Mouse (Mus musculus) frontal cortex, postnatal 14 days (tissue): Measurements from ENCODE around the gene Efnb3.

Source experiments
- DNase-seq, 2 experiments: peaks; one replicate each; pipeline ENCODE4 v3.0.0; 2022; ENCODE audit warnings: low spot score in 2 of 2

Gene Efnb3

DNA sequence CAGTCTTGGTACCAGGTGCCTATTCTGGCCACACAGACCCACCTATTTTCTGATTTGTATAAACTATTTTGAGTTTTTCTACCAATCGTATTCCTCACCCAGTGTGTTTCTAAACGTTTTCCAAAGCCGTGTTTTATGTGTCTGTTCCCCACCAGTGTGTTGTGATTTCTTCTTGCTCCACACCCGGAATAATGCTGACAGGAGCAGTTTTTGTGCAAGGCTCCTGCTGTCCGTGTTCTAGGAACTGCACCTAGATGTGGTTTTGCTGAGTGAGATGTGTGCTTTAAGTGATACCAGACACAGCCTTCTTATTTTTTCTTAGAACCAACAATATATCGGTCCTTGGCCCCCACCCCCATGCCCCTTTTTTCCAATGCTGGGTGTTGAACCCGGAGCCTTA is 24.0 kb upstream of the Efnb3 start:
- DNase-seq = no peak

DNA sequence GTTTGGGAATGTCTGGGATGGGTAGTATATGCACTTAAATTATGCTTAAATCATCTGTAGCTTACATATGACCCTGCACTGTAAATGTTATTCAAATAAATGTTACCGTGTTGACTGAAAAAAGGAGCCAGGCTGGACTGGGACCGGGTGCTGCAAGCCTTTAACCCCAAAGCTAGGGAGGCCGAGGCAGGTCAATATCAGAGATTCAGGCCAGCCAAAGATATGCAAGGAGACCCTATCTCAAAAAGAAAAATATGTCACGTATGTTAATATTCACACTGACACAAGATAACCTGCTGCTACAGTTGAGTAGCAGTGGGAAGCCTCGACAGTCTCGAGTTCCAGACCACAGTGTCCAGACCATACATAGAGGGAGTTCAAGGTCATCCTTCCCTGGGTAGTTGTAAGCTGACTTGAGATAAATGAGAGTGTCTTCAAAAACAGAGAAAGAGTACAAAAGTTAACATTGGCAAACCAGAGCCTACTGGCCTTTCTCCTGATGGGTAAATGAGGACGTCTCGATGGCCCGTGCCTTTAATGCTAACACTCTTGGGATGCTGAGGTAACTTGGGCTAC is 22.3 kb upstream of the Efnb3 start:
- DNase-seq = no peak

DNA sequence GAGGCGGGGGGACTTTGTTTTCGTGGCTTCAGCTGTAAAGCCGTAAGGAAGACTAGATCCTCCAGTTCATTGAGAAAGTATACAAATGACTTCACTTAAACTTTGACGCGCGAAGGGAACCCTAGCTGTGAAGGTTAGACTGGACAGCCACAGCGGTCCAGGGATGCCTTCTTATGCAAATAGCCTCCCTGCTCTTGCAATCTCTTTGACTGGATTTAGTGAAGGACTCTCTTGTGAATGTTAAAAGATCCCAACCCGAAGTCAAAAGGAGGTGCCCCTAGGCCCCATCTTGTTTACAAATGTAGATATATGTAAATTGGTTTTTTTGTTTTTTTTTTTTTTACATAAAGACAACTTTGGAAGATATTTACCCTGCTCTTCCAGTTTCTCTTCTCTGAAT is 21.8 kb upstream of the Efnb3 start:
- no peak for DNase-seq

DNA sequence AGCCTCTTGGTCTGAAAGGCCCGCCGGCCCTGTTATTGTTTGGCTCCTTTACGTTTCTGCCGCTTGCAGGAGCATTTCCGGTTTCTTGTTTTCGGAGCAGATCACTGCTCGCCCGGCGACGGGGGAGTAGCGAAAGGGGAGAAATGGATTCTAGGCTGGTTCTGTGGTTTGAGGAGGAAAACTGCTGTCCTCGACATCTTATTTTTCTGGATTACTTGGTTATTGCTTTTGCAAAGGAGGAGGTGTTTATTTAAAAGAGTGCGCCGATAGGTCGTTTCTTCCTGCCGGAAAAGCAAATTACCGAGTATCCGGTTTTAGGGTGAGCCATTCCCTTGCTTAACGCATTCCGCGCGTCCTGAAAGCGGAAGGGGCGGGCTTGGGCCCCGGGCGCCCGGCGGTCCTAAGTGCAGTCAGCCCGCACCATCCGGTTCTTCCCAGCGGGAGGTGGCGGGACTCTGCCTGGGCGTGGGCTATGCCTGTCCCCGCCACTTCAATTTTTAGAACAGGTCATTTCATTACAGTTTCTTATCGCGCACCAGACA is 21.2 kb upstream of the Efnb3 start:
- DNase-seq = peak; percentile 81 to 84

DNA sequence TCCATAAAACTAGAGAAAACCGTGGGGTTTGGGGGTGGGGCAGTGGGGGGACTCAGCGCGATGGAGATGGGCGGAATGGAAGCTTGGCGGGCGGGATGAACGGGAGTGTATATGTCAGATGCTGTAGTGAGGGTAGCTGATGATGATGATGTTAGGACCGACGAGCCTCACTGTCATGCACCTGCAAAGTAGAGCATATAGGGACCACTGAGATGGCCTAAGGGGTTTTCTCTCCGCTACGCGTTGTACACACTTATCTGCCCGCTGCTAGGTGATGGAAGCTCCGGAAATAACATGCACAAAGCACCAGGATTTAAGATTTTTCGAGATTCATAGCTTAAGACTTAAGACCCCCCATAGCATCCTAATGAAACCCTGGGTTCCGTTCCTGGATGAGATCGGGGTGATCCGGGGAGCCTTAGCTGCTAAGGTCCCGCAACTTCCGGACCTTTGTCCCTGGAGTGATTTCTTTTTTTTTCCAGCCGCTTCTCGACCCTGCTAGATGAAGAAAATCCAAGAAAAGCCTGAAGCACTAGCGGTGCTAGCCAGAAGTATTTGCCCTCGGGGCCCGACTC is 20.7 kb upstream of the Efnb3 start:
- no peak for DNase-seq

DNA sequence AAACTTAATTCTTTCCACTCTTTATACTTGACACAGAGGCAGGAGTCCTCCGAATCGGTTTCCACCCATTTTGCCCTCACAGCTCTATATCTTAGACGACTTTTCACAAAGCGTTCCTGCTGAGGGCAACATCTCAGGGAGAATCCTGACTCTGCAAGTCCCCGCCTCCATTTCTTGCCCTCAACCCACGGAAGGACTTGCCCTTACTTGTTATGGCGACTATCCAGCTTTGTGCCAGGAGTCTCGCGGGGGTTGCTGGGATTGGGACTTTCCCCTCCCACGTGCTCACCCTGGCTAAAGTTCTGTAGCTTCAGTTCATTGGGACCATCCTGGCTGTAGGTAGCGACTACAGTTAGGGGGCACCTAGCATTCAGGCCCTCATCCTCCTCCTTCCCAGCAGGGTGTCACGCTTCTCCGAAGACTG is 20.1 kb upstream of the Efnb3 start, which contains the start of the genes Wrap53 and Trp53:
Gene Wrap53 (minus strand): TSS at position 165 of the 424 bp plus-strand sequence.
Gene Trp53 (plus strand): TSS at position 269 of the 424 bp plus-strand sequence.
- DNase-seq = peak; percentile 84 to 87

DNA sequence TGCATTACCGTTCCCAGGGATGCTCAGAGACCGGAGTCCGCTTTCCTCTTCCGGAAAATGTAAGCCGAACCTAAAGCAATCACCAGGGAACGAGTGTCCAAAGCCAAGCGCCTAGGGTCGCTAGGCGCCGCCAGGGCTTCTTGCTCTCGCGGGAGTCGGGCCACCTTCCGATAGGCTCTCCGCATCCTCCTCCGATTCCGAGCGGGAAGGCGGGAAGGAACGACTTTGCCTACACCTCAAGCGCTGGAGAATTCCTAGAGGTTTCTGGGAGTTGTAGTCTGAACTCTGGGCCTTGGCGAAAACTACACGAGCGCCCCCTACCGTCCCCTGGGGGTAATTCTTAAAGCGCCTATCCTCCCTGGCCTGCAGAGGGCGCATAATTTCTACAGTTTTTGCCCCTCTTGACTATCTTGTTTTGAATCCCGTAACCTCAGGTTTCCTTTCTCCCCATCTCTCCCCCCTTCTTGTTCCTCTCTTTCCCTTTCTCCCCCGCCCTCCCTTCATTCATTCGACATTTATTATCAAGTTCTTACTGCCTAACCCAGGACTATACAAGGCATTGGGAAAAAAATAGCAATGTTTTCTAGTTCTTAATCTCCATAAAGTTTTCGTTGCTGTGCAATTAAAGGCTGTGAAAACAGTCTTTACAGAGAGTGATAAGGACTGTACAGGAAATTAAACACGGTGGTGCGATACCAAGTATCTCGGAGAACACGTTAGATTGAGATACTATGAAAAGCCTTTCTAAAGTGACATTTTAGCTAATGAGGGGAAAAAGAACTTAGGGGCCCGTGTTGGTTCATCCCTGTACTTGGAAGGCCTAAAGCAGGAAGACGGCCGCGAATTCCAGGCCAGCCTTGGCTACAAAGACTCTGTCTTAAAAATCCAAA is 19.4 kb upstream of the Efnb3 start:
- peak; percentile 97 for DNase-seq

DNA sequence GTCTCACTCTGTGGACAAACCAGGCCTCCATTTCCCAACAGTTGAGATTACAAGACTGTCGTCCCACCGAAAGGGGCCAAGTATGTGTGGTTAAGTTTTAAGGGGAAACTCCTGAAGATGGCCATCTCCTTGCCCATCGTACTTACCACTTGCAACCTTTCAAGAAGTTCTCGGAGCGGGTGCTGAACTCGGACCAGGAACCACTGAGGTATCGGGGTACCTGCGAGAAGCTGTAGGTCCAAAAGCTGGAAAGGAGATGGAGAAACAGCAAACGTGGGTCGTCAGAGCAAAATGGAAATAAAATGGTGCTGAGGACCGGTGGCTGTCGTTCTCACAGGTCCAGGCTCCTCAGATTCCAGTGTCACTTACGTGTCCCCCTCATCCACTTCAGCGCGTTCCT is 18.3 kb upstream of the Efnb3 start:
- no peak for DNase-seq

DNA sequence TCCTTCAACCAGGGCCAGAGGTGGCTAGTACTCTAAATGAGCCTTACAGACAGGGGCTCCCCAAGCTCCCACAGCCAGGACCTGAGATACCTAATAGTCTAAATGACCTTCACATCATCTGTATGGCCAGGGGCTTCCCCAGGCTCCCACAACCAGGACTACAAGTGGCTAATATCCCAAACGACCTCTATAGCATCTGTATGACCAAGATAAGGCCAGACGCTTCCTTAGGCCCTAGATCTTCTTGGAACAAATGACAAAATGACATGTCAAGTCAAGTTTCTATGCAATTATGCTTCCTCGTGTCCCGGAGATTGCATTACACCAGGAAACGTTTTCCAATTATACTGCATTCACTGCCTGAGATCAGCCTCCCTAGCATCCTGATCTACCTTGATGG is 16.3 kb upstream of the Efnb3 start:
- DNase-seq = no peak

DNA sequence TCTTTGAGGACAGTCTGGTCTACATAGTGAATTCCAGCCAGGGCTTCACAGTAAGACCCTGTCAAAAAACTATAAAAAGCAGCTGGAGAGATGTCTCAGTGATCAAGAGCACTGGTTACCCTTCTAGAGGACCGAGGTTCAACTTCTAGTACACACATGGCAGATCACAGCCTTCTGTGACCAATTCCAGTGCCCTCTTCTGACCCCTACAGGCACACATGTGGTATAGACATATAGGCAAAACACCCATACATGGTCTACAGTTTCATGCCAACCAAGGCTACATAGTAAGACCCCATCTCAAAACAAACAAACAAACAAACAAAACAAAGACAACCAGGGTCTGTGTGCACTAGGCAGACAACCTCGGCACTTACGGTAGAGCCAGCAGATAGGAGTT is 15.2 kb upstream of the Efnb3 start:
- DNase-seq = no peak

DNA sequence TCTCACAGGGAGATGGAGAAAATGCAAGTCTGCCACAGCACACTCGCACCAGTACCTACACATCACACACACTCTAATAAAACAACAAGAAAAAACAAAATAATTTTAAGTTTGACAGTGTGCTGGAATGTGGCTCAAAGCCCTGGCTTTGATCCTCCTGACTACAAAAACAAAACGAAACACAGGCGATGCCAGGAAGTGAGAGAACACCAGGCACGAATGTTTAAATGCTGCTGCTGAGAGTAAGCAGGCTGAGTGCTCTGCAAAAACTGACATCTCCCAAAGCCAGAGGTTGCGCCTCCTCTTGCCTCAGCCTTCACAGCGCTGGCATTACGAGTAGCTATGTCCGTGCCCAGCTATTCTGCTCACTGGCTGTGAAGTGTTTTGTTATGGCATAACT is 5.1 kb upstream of the Efnb3 start:
- no peak for DNase-seq

DNA sequence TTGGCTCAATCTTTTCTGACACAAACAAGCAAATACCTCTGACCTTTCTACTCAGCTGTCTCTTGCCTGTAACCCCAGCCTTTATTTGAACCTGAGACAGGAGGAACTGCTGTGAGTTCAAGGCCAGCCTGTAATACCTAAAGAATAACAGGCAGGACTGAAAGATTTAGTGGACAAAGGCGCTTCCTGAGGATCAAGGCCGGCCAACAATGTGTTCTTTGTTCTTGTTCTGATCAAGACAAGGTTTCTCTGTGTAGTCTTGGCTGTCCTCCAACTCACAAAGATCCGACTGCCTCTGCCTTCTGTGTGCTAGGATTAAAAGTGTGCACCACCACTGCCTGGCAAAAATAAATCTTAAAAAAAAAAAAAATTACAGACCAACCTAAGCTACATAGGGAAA is 4.4 kb upstream of the Efnb3 start:
- DNase-seq = no peak

DNA sequence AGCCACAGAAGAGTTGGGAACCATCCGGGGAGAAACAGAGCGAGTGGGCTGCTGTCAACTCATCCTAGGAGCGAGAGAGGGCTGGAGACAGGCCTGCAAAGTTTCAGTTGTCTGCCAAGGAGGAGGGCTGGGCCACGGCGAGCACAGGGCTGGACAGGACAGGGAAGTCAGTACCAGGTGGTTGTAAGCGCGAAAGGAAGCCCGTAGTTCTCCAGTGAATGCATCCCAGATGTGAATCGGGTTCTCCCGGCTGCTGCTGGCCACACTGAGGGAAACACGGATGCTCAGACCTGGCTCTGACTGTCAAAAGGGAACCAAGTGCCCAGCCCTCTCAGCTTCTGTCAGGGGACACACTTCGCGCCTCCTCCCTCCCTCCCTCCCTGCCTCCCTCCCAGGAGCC is 3.4 kb upstream of the Efnb3 start:
- DNase-seq = no peak

DNA sequence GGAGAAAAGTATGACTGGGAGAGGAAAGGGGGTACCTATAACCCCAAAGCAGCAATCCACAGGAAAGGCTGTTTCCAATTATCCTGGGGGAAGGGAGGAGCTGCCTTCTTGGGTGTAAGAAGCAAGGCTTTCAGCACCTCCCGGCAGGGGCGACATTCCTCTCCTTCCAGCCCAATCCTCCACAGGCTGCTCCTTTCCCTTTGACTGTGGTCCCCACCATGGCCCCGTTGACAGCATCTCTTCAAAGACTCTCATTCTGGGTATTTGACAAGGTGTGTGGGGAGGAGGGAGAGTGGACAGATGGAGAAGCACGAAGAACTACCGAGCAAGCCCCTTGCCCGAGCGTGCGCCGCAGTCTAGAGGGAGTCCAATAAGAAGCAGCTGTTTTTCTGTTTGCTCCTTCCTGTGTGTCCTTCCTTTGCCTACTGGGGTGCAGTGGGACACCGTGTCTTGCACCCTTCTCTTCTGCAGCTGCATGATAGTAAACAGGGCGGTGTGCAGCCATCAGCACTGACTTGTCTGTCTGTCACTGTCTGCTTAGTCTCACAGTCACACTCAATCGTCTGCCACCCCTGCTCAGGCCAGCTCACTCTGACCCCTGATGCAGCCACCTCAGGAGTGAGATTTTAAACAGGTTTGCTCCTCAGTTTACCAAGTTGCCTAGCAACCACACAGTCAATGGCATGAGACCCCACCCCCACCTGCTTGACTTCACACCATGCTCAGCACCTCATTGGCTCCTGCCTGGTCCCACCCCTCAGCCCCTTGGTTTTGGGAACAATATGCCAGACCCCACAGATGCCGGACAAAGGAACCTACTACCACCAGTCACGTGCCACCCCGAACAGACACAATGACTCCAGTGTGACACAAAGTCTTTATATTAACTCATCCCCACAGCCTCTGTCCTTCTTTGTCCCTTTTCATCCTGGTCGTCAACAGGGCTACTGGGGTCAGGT is 1.2 kb upstream of the Efnb3 start:
- DNase-seq = no peak

DNA sequence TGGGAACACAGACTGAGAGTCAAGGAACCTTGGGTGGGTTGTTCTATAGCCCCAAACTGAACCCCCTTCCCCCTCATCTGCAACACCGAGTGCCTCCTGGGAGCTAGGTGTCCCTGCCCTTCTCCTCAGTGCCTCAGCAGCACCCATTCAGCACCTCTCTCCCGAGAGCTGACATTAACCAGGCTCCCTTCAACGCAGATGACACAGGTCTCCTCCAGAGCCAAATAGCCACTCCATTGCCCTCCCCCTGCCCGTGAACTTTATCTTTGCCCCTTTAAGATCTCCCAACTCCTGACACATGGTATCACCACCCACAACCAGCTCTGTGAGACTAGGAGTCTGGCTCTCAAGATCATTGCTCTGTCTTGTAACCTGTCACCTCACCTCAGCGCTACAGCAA is 822 bp downstream of the Efnb3 start:
- DNase-seq = no peak

DNA sequence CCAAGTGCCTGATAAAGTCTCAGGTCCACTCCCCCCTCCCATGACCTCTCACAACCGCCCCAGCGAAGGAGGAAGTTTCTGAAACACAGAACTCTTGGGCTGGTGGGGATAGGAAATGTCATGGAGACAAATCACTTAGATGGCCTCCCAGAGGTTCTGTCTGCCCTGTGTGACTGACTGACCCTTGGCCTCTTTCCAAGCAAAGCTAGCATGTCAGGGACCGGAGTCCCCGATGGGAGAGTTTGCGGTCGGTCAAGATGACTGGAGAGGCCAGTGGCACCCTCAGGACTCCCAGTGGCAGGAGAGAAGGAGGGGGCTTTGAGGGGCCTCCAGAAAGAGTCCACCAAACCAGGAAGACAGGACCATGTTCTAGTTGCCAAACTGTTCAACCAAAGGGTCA is 1.2 kb downstream of the Efnb3 start:
- no peak for DNase-seq

DNA sequence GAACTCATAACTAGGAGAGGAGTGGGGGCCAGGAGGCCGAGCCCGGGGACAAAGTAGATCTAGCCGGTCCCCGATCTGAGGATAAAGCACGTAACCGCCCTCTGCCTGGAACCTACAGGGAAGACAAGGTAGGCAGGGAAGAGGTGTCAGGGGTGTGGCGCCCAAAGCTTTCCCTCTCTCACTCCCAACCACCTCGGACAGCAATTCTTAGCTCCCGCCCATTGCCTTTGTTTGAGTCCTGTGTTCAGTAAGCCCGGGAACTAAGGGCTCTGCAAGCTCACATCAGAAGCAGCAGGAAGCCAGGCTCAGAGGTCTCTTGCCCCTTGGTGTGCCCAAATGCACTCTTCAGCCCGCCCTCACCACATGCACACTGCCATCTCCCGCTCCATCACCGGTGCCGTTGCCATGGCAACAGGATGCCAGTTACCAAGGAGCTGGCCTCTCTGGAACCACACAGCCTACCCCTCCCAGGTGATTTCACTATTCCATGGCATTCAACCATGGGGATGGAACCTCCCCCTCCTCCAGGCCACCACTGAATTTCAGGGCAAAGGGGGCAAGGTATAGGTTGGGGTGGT is 2.5 kb downstream of the Efnb3 start:
- DNase-seq = no peak

DNA sequence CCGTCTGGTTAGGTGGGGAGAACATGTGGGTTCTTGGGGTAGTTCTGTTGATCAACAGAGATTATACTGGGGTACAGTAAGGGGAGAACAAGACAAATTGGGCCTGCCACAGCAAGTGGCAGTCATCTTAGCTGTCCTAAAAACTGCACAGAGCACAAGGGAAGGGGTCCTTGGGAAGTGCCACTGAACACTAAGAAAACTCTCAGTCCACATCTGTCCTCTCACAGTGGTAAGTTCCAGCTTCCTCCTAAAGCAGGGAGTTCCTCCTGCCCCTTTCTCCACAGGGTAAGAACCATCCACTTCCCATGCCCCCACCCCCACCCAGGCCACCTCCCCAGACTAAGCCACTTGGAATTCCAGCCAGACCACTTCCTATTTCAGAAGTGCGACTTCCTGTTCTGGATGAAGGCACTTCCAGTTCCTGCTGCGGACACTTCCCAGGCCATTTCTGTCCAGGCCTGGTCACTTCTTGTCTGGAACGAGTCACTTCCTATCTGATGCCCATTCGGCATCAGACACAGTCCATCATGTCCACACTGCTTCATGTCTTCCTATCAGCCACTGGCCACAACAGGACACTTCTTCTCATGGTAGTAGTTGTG is 5.4 kb downstream of the Efnb3 start:
- DNase-seq = no peak

DNA sequence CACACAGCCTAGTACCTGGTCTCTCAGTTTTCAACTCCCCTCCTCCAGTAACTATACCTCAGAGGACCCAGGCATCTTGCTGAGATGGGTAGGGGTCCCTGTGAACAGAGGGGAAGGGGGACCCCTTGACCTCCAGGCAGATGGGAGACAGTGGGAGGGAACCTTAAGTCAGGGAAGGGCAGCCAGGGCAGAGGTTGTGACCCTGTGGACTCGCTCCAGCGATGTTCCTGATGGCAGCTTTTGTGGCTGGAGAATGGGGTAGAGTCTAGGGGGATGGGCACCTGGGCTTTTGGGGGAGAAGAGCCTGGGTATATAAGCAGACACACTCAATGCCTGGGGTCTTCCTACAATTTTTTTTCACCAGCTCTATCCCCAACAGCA is 6.7 kb downstream of the Efnb3 start:
- DNase-seq = no peak

DNA sequence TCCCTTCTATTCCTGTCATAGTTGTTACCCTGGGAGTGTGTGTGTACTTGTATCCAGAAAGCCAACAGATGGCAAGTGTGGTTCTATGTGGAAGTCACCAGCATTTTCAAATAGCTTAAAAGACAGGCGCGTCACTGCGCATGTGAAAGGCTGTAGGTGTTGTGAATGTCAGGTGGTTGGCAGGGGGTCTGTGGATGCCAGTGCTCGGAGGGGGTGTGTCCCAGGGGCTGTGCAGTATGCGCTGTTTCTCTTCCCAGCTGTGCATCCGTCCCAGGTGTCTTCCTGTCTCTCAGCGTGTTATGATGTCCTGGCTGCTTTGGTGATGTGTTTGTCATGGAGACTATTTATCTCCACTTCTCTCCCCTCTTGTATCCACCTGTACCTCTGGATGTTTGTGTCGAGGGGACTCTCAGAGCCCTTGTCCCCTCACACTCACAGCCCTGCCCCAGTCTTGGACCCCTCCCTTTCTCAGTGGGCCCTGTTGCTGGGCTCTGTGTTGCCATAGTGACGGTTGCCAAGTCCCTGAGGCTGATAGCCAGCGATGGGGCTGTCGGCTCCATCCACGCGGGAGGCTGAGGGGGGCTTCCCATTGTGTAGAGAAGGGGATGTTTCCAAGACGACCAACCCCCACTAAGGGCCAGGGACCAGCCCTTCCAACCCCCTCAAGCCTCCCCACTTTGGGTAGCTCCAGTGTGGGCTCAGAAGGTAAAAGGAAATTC is 7.2 kb downstream of the Efnb3 start:
- DNase-seq = peak; percentile 60 to 62
